34 mouse cellular contexts compared by ENCODE assay signal in genomic region chr4:94397284-94397683, GRCm38 (mm10).
"Had no signal": no experiment of that assay in that cellular context is flagged by ENCODE, and none has a peak within 500 bp of the region (broad histone marks: within the 10 kb centered on the region; RNA-seq: fewer than 3 reads in every experiment).

No protein-coding gene starts in this region.

- H3K36me3 ChIP-seq: heart, embryonic 10.5 days; heart, embryonic 12.5 days; heart, embryonic 13.5 days; heart, embryonic 15.5 days; hindbrain, embryonic 10.5 days; hindbrain, embryonic 12.5 days; hindbrain, embryonic 13.5 days; hindbrain, embryonic 15.5 days; intestine, embryonic 15.5 days; kidney, embryonic 15.5 days had no signal

- H3K4me3 ChIP-seq: heart, embryonic 10.5 days; heart, embryonic 12.5 days; heart, embryonic 13.5 days; heart, embryonic 15.5 days; hindbrain, embryonic 10.5 days; hindbrain, embryonic 12.5 days; hindbrain, embryonic 13.5 days; hindbrain, embryonic 15.5 days; intestine, embryonic 15.5 days; kidney, embryonic 15.5 days; layer of hippocampus, adult 2 months; left cerebral cortex, adult 2 months had no signal

- H3K9ac ChIP-seq: heart, embryonic 12.5 days; heart, embryonic 13.5 days; heart, embryonic 15.5 days; hindbrain, embryonic 12.5 days; hindbrain, embryonic 13.5 days; hindbrain, embryonic 14.5 days; hindbrain, embryonic 15.5 days; intestine, embryonic 15.5 days; kidney, embryonic 15.5 days had no signal

- ATAC-seq: hindbrain, embryonic 16.5 days; hindbrain, postnatal 0 days; inflammation-experienced regulatory T-cells, adult 6 months; intestine, embryonic 15.5 days; intestine, embryonic 16.5 days; intestine, postnatal 0 days had no signal

- DNase-seq: heart, postnatal 14 days; heart, postnatal 36 days; heart, postnatal 4 days; kidney, adult 11 months; kidney, adult 18-20 months; kidney, adult 2 months; kidney, adult 8-10 months; kidney, adult 9 months; kidney, postnatal 10 days; kidney, postnatal 14 days; kidney, postnatal 25 days; kidney, postnatal 36 days; kidney, postnatal 4 days; layer of hippocampus, adult 9-11 months; layer of hippocampus, postnatal 36 days had no signal

- H3K27me3 ChIP-seq: heart, embryonic 12.5 days; heart, embryonic 13.5 days; heart, embryonic 15.5 days; hindbrain, embryonic 12.5 days; hindbrain, embryonic 13.5 days; hindbrain, embryonic 15.5 days; intestine, embryonic 15.5 days; kidney, embryonic 15.5 days had no signal

- H3K4me1 ChIP-seq: heart, embryonic 10.5 days; heart, embryonic 12.5 days; heart, embryonic 13.5 days; heart, embryonic 15.5 days; hindbrain, embryonic 10.5 days; hindbrain, embryonic 12.5 days; hindbrain, embryonic 13.5 days; hindbrain, embryonic 15.5 days; intestine, embryonic 15.5 days; kidney, embryonic 15.5 days had no signal

- H3K27ac ChIP-seq: heart, embryonic 10.5 days; heart, embryonic 13.5 days; heart, embryonic 15.5 days; hindbrain, embryonic 10.5 days; hindbrain, embryonic 12.5 days; hindbrain, embryonic 13.5 days; hindbrain, embryonic 14.5 days; hindbrain, embryonic 15.5 days; hindbrain, postnatal 0 days; intestine, embryonic 15.5 days; kidney, embryonic 15.5 days; kidney, postnatal 0 days; layer of hippocampus, adult 2 months; left cerebral cortex, adult 2 months had no signal
